9 mouse cellular contexts compared by ENCODE assay signal in genomic region chr17:32788576-32788975, GRCm38 (mm10). TPM values are rescaled to one million over a fixed set of nuclear protein-coding genes. Genes with fewer than 3 reads are reported as not detected.
DNase-seq lines count a peak whose midpoint lies in the region; ATAC-seq and TF ChIP-seq lines count a peak whose summit lies in the region.
"Had no signal": no experiment of that assay in that cellular context is flagged by ENCODE, and none has a peak within 500 bp of the region (broad histone marks: within the 10 kb centered on the region; RNA-seq: fewer than 3 reads in every experiment).

No protein-coding gene starts in this region.

- TF ChIP-seq POLR2A in testis, adult 2 months (IDR thresholded peaks at IDR 0.05; ENCODE audit: control insufficient read depth, low read depth, low read length) = no peak

- H3K27ac ChIP-seq in testis, adult 2 months (ENCODE audit: control insufficient read depth, insufficient read depth, low read depth, low read length) = no peak overlapping the region
- peak overlapping the region; percentile 91 for H3K27ac ChIP-seq in limb, embryonic 15.5 days
- H3K27ac ChIP-seq in stomach, postnatal 0 days (replicated peaks) = no peak overlapping the region

- no peak for ATAC-seq in limb, embryonic 15.5 days (ENCODE audit: insufficient number of reproducible peaks, low FRiP score, low TSS enrichment, low read depth)
- ATAC-seq in stomach, postnatal 0 days (ENCODE audit: low FRiP score, low TSS enrichment) = no peak
- ATAC-seq in megakaryocyte progenitor cell, adult 5-6 weeks (replicated peaks; ENCODE audit: poor library complexity) = no peak

- peak overlapping the region; percentile 52 for H3K4me2 ChIP-seq in limb, embryonic 15.5 days
- H3K4me2 ChIP-seq in stomach, postnatal 0 days (replicated peaks; ENCODE audit: low read depth) = peak overlapping the region; percentile 54

- no peaks in the 10 kb centered on the region for H3K36me3 ChIP-seq in testis, adult 2 months (ENCODE audit: control insufficient read depth, insufficient read depth, low read length)
- peaks cover 22% of the 10 kb centered on the region; the same call in 1 of the 2 replicates for H3K36me3 ChIP-seq in limb, embryonic 15.5 days
- no peaks in the 10 kb centered on the region for H3K36me3 ChIP-seq in stomach, postnatal 0 days (ENCODE audit: control insufficient read depth, insufficient read depth, low read length)

- whole genome bisulfite sequencing in limb, embryonic 15.5 days = 7% methylated on average over 9 of the region's 9 CpGs
- 3% methylated on average over 9 of the region's 9 CpGs for WGBS in stomach, postnatal 0 days

- TF ChIP-seq CTCF in testis, adult 2 months (IDR thresholded peaks at IDR 0.05; ENCODE audit: control insufficient read depth, insufficient read depth, insufficient replicate concordance, low read depth, low read length) = no peak
- no peak for TF ChIP-seq CTCF in stomach, postnatal 0 days (IDR thresholded peaks at IDR 0.05; ENCODE audit: low read depth)

- H3K4me1 ChIP-seq in testis, adult 2 months (ENCODE audit: control insufficient read depth, insufficient read depth, low read length) = peaks cover 6% of the 10 kb centered on the region
- H3K4me1 ChIP-seq in limb, embryonic 15.5 days = peaks cover 20% of the 10 kb centered on the region
- no peaks in the 10 kb centered on the region; the same call in 1 of the 2 replicates for H3K4me1 ChIP-seq in stomach, postnatal 0 days (replicated peaks; ENCODE audit: control insufficient read depth, insufficient read depth)

- peak overlapping the region; percentile 33; the same call in 1 of the 2 replicates for H3K4me3 ChIP-seq in testis, adult 2 months (ENCODE audit: control insufficient read depth, low read depth, low read length)
- H3K4me3 ChIP-seq in limb, embryonic 15.5 days = peak overlapping the region; percentile 74
- H3K4me3 ChIP-seq in stomach, postnatal 0 days (ENCODE audit: low read depth, low read length) = peak overlapping the region; percentile 81

- H3K9ac ChIP-seq in limb, embryonic 15.5 days = 0 out of 2 replicates have a peak overlapping the region, but pooled peaks have one; percentile 34
- peak overlapping the region; percentile 8; the same call in 1 of the 2 replicates for H3K9ac ChIP-seq in stomach, postnatal 0 days (ENCODE audit: low read length)

- H3K27me3 ChIP-seq in testis, adult 2 months (ENCODE audit: control insufficient read depth, insufficient read depth, low read length) = no peaks in the 10 kb centered on the region
- no peaks in the 10 kb centered on the region for H3K27me3 ChIP-seq in limb, embryonic 15.5 days
- no peaks in the 10 kb centered on the region for H3K27me3 ChIP-seq in stomach, postnatal 0 days (ENCODE audit: control insufficient read depth, insufficient read depth, low read length)

- no peak for TF ChIP-seq EP300 in stomach, postnatal 0 days (optimal IDR thresholded peaks at IDR 0.05)

- peak; percentile 18 for DNase-seq in embryo, embryonic 10 days (ENCODE audit: low spot score)
- DNase-seq in embryo, embryonic 10.5 days (ENCODE audit: low spot score) = no peak
- no peak for DNase-seq in testis, postnatal 14 days (ENCODE audit: low spot score)
- no peak for DNase-seq in stomach, postnatal 0 days (ENCODE audit: low spot score)
- no peak for DNase-seq in ovary, adult 18-20 months (ENCODE audit: low spot score)

- no peaks in the 10 kb centered on the region for H3K9me3 ChIP-seq in limb, embryonic 15.5 days
- no peaks in the 10 kb centered on the region for H3K9me3 ChIP-seq in stomach, postnatal 0 days (ENCODE audit: control insufficient read depth, low read length)

RNA-seq across cellular contexts. Expression of gene Zfp871, which starts 0.5 kb away (rescaled TPM):
- polyA plus RNA-seq in testis, adult 2 months (2012; rRNA removed) = 1.5 and 2.0 TPM in 2 replicates
- polyA plus RNA-seq in limb, embryonic 15.5 days (2015; fragmentation: Nextera tagmentation; extraction: Ambion mirVana) = 28.6 and 32.8 TPM in 2 replicates
- polyA plus RNA-seq in stomach, postnatal 0 days (2015; fragmentation: Nextera tagmentation; extraction: Ambion mirVana) = 13.0 and 13.7 TPM in 2 replicates
- 34.8 and 39.1 TPM in 2 replicates for total RNA-seq in megakaryocyte progenitor cell, adult 5-6 weeks (2015)
- 22.2 and 24.4 TPM in 2 replicates for total RNA-seq in megakaryocyte progenitor cell, adult 5-6 weeks (2017)

RNA-seq across cellular contexts. Expression of gene Zfp811, which starts 21.2 kb away (rescaled TPM):
- polyA plus RNA-seq in testis, adult 2 months (2012; rRNA removed) = 0.05 and 0.10 TPM in 2 replicates
- polyA plus RNA-seq in limb, embryonic 15.5 days (2015; fragmentation: Nextera tagmentation; extraction: Ambion mirVana) = 2.4 and 3.2 TPM in 2 replicates
- 1.1 and 1.5 TPM in 2 replicates for polyA plus RNA-seq in stomach, postnatal 0 days (2015; fragmentation: Nextera tagmentation; extraction: Ambion mirVana)
- not detected in 2 replicates for total RNA-seq in megakaryocyte progenitor cell, adult 5-6 weeks (2015)
- not detected in 2 replicates for total RNA-seq in megakaryocyte progenitor cell, adult 5-6 weeks (2017)
- total RNA-seq: neutrophil, adult 5-6 weeks had no signal

RNA-seq across cellular contexts. Expression of gene Zfp799, which starts 41.5 kb away (rescaled TPM):
- 0.36 and 0.58 TPM in 2 replicates for polyA plus RNA-seq in testis, adult 2 months (2012; rRNA removed)
- polyA plus RNA-seq in limb, embryonic 15.5 days (2015; fragmentation: Nextera tagmentation; extraction: Ambion mirVana) = 14.0 and 15.0 TPM in 2 replicates
- polyA plus RNA-seq in stomach, postnatal 0 days (2015; fragmentation: Nextera tagmentation; extraction: Ambion mirVana) = 5.1 and 5.7 TPM in 2 replicates
- total RNA-seq in megakaryocyte progenitor cell, adult 5-6 weeks (2015) = 4.9 and 7.9 TPM in 2 replicates
- 3.5 and 8.3 TPM in 2 replicates for total RNA-seq in megakaryocyte progenitor cell, adult 5-6 weeks (2017)
